Mouse (Mus musculus) embryonic facial prominence, embryonic 11.5 days (tissue): ENCODE measurements at regions not wholly inside any gene's neighbourhood (a gene's known extent, or its start where the extent isn't known, plus 50 kb on each side); places are given as distances from the start of the nearest gene placed in this dataset.

Experiments used
- ATAC-seq: fragments of 200-750 bp; cut with Nextera tagmentation; replicated peaks from 2 replicates; pipeline ENCODE4 v1.8.0; 2017; ENCODE audit warnings: low read depth; ENCODE audit not compliant: insufficient number of reproducible peaks, low FRiP score, low TSS enrichment
- DNase-seq: peaks from one replicate; pipeline ENCODE4 v3.0.0-alpha.2; 2015; ENCODE audit warnings: low spot score
- H3K27ac ChIP-seq: fragments of 300-500 bp; sonication (generic); replicated peaks from 2 replicates; pipeline ENCODE4 v1.5.1; 2014; ENCODE audit warnings: mild to moderate bottlenecking, low read depth, low read length, control low read depth
- H3K27me3 ChIP-seq: fragments of 300-500 bp; sonication (generic); 2 replicates; pipeline ENCODE4 v1.6.1; 2014; ENCODE audit warnings: mild to moderate bottlenecking, low read length, moderate library complexity, mixed read lengths; ENCODE audit not compliant: control insufficient read depth, insufficient read depth
- H3K36me3 ChIP-seq: fragments of 300-500 bp; sonication (generic); replicated peaks from 2 replicates; pipeline ENCODE4 v1.6.1; 2014; ENCODE audit warnings: low read depth, mild to moderate bottlenecking, low read length, moderate library complexity, mixed read lengths; ENCODE audit not compliant: control insufficient read depth, insufficient read depth
- H3K4me1 ChIP-seq: fragments of 300-500 bp; sonication (generic); 2 replicates; pipeline ENCODE4 v1.6.1; 2014; ENCODE audit warnings: low read length, mixed read lengths; ENCODE audit not compliant: control insufficient read depth, insufficient read depth
- H3K4me2 ChIP-seq: fragments of 300-500 bp; sonication (generic); 2 replicates; pipeline ENCODE4 v1.6.1; 2014; ENCODE audit warnings: low read depth, mild to moderate bottlenecking, control low read depth, low read length, moderate library complexity
- H3K4me3 ChIP-seq: fragments of 300-500 bp; sonication (generic); 2 replicates; pipeline ENCODE4 v1.5.1; 2014; ENCODE audit warnings: low read depth, low read length, control low read depth
- H3K9ac ChIP-seq: fragments of 300-500 bp; sonication (generic); replicated peaks from 2 replicates; pipeline ENCODE4 v1.6.1; 2014; ENCODE audit warnings: mild to moderate bottlenecking, control low read depth, low read length
- H3K9me3 ChIP-seq: fragments of 300-500 bp; sonication (generic); replicated peaks from 2 replicates; pipeline ENCODE4 v1.6.1; 2016; ENCODE audit warnings: mild to moderate bottlenecking, low read length, inconsistent platforms, mixed read lengths; ENCODE audit not compliant: control insufficient read depth
- WGBS: fragments of 180-500 bp; shearing (Covaris S2); extraction: QIAGEN DNeasy Blood & Tissue Kit; methylation state at CpG from one replicate; pipeline ENCODE4 v1.1.7; 2014; 5-methylcytosine and 5-hydroxymethylcytosine counted together

DNA sequence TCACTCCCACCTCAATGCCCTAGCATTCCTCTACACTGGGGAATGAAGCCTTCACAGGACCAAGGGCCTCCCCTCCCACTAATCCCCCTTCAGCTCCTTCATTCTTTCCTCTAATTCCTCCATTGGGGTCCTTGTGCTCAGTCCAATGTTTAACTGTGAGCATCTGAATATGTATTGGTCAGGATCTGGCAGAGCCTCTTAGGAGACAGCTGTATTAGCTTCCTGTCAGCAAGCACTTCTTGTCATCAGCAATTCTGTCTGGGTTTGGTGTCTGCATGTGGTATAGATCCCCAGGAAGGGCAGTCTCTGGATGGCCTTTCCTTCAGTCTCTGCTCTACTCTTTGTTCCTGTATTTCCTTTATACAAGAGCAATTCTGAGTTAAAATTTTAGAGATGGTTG is 426.8 kb upstream of the 2610001J05Rik start:
- no peaks in the 10 kb centered on the region for H3K9me3 ChIP-seq
- DNase-seq, result no peak
- ATAC-seq, result no peak

DNA sequence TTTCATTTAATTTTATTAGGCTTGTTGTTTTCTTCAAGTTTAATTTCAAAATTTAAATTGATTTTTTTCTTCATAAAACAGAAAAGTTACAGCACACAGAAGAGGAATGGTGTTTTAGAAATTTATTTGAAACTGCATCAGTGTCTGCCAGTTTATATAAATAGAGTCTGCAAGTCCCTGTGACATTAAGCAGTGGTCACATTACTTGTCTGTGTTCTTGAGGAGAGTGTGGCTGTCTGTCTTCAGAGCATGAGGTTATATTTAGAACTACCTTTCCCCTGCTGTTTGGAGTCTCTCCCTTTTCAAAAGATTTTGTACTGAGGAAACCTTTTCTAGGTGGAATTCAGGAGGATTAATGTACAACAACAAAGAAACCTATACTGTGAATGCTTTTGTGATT is 426.1 kb upstream of the 2610001J05Rik start:
- Histone ChIP-seq H3K27me3 (no peaks in the 10 kb centered on the region), H3K27ac (no peak overlapping the region), H3K36me3 (no peaks in the 10 kb centered on the region), H3K4me3 (no peak overlapping the region), H3K9ac (no peak overlapping the region), H3K4me1 (no peaks in the 10 kb centered on the region), H3K4me2 (no peak overlapping the region), H3K9me3 (no peaks in the 10 kb centered on the region)
- ATAC-seq (no peak), DNase-seq (no peak)

More for the DNA sequence above, 426.8 kb upstream of the 2610001J05Rik start:
- no peaks in the 10 kb centered on the region for H3K36me3 ChIP-seq
- H3K4me3 ChIP-seq, result no peak overlapping the region
- H3K27me3 ChIP-seq, result no peaks in the 10 kb centered on the region
- no peak overlapping the region for H3K27ac ChIP-seq
- H3K4me1 ChIP-seq, result no peaks in the 10 kb centered on the region
- H3K4me2 ChIP-seq, result no peak overlapping the region
- H3K9ac ChIP-seq, result no peak overlapping the region

DNA sequence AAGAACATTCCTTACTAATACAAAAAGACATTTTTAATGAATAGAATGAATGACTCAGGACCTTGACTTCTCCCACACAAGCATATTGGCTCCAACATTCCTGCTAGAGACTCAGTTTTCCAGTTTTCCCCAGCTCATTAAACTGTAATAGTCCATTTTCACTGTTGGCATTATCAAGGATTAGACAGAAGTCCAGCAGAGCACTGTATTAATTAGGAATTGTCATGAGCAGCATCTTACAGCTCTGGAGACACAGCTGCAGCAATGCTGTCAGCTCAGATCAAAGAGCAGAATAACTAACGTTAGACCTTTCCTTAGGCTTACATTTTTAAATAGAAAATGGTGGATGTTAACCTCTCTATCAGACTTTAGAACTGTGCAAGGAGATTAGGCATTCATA is 419.5 kb upstream of the 2610001J05Rik start:
- no peak overlapping the region for H3K4me3 ChIP-seq
- H3K36me3 ChIP-seq, result no peaks in the 10 kb centered on the region
- no peak overlapping the region for H3K27ac ChIP-seq
- DNase-seq (no peak), ATAC-seq (no peak)
- H3K27me3 ChIP-seq, result no peaks in the 10 kb centered on the region
- no peak overlapping the region for H3K9ac ChIP-seq
- H3K4me1 ChIP-seq, result no peaks in the 10 kb centered on the region
- no peak overlapping the region for H3K4me2 ChIP-seq
- WGBS, result 57% methylated on average over 1 of the region's 1 CpGs
- no peaks in the 10 kb centered on the region for H3K9me3 ChIP-seq

DNA sequence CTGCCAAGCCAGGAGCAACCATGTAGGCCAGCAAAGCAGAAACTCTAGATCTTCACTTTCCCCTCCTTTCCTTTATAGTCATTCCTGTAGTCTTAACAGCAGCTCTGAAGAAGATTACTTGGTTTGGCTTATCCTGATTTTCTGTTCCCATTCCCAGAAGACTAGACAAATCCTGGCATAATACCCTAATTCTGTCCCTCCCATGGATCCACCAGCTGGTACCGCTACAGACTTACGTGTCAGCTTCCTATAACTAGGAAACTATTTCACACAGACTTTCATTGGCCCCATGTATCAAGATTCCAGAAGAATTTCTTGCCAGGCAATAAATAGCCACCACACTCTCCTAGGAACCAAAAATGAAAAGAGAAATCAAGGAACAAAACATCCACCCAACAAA is 410.2 kb upstream of the 2610001J05Rik start:
- no peak for DNase-seq
- 100% methylated on average over 2 of the region's 2 CpGs for WGBS
- Histone ChIP-seq H3K4me2 (no peak overlapping the region), H3K27ac (no peak overlapping the region), H3K27me3 (no peaks in the 10 kb centered on the region), H3K36me3 (no peaks in the 10 kb centered on the region), H3K4me1 (no peaks in the 10 kb centered on the region), H3K9ac (no peak overlapping the region), H3K4me3 (no peak overlapping the region), H3K9me3 (no peaks in the 10 kb centered on the region)
- ATAC-seq, result no peak

DNA sequence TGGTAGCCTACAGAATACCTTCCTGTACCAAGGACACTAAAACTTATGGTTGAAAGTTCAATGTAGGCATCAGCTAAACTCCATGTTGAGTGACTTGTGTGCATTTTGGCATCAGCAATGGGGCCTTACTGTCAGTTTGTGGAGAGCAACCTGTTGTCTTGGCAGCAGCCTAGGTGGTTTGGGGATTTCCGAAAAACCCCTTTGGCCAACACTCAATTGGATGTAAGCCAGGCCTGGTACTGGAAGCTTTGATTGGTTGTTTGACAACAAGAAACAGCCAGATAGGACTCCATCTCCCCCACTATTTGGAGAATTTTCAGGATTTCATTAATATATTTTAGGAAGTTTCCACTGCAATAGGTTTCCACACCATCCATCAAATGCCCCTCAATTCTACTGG is 390.6 kb upstream of the 2610001J05Rik start:
- Histone ChIP-seq H3K4me1 (no peaks in the 10 kb centered on the region), H3K27ac (no peak overlapping the region), H3K4me2 (no peak overlapping the region), H3K27me3 (no peaks in the 10 kb centered on the region), H3K9me3 (no peaks in the 10 kb centered on the region), H3K9ac (no peak overlapping the region), H3K4me3 (no peak overlapping the region), H3K36me3 (no peaks in the 10 kb centered on the region)
- DNase-seq (no peak), ATAC-seq (no peak)
- 81% methylated on average over 1 of the region's 1 CpGs for WGBS

DNA sequence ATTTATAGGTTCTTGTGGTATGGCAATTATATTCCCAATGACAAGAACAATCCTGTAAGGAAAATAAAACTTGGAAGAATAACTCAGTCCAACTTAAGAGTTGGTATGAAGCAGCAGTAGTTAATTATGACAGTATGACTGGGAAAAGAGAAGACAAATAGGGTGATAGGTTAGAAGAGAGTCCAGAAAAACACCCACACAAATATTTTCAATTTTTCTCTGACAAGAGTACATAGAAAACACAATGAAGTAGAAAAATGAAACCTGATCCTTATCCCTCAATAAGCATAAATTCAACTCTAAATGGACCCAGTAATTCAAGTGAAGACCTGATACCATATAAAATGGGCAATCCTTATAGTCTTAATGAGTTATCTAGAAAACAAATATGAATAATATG is 369.0 kb upstream of the 2610001J05Rik start:
- H3K9ac ChIP-seq, result no peak overlapping the region
- DNase-seq (no peak), ATAC-seq (no peak)
- no peak overlapping the region for H3K27ac ChIP-seq
- no peaks in the 10 kb centered on the region for H3K36me3 ChIP-seq
- H3K4me3 ChIP-seq, result no peak overlapping the region
- no peaks in the 10 kb centered on the region for H3K27me3 ChIP-seq
- no peaks in the 10 kb centered on the region for H3K4me1 ChIP-seq
- no peaks in the 10 kb centered on the region for H3K9me3 ChIP-seq
- H3K4me2 ChIP-seq, result no peak overlapping the region

DNA sequence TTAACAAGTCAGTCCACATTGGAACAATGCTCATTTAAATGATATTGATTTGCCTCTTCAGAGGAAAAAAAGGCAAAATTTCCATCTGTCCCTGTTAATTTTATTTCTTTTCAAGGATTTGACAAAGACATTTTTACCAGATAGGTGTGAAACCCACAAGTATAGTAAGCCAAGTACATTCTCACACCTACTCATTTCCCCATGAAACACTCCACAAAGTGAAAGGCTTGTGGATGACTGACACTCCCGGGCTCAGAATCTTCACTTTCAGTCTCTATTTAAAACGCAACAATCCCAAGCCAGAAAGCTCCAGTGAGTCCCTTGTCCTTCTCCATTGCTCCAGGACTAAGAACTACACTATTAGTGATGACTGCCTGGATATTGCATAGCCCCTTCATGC is 367.8 kb upstream of the 2610001J05Rik start:
- Histone ChIP-seq H3K4me2 (no peak overlapping the region), H3K4me1 (no peaks in the 10 kb centered on the region), H3K36me3 (no peaks in the 10 kb centered on the region), H3K27me3 (no peaks in the 10 kb centered on the region), H3K4me3 (no peak overlapping the region), H3K9ac (no peak overlapping the region), H3K9me3 (no peaks in the 10 kb centered on the region), H3K27ac (no peak overlapping the region)
- ATAC-seq, result no peak
- WGBS, result 86% methylated on average over 2 of the region's 2 CpGs
- no peak for DNase-seq

DNA sequence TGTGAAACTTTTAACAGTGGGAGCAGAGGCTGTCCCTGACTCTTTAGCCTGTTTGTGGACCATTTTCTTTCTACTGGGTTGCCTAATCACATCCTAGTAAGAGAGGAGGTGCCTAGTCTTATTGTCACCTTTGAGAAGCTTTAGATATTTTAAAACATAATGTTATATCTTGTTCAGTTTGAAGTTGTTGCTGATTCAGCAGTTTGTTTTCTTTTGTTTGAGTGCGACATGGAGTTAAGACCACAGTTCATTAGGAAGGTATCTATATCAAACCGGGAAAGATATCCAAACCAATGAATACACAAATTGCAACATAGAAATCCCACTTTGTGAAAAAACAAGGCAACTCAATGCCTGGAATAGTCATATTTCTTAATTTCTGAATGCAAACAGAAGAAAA is 359.5 kb upstream of the 2610001J05Rik start:
- DNase-seq (no peak), ATAC-seq (no peak)
- Histone ChIP-seq H3K27ac (no peak overlapping the region), H3K27me3 (no peaks in the 10 kb centered on the region), H3K4me3 (no peak overlapping the region), H3K36me3 (no peaks in the 10 kb centered on the region), H3K4me1 (no peaks in the 10 kb centered on the region), H3K9me3 (no peaks in the 10 kb centered on the region), H3K9ac (no peak overlapping the region), H3K4me2 (no peak overlapping the region)
- 91% methylated on average over 2 of the region's 2 CpGs for WGBS

DNA sequence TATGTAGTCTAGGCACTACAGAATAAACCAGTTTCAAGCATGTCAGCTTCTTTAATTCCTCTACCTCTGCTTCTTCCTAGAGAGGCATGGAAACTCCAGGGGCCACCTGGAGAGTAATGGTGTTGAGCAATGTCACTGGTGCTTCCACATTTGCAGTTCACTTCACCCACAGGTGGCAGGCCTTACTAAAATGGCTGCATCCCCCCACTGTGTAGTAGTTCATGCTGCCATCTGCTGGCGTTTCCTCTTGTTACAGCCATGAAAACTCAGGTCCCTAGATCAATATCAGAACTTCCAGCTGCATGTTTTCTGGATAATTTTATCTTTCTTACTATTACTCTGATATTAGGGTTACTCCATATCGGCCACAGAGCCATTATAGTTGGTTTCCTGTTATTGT is 336.2 kb upstream of the 2610001J05Rik start:
- no peak overlapping the region for H3K27ac ChIP-seq
- no peaks in the 10 kb centered on the region for H3K36me3 ChIP-seq
- H3K9me3 ChIP-seq, result no peaks in the 10 kb centered on the region
- WGBS, result 14% methylated on average over 2 of the region's 2 CpGs
- ATAC-seq (no peak), DNase-seq (peak; percentile 72)
- no peak overlapping the region for H3K4me2 ChIP-seq
- H3K4me1 ChIP-seq, result no peaks in the 10 kb centered on the region
- H3K27me3 ChIP-seq, result no peaks in the 10 kb centered on the region
- H3K4me3 ChIP-seq, result no peak overlapping the region
- H3K9ac ChIP-seq, result no peak overlapping the region
